Mouse (Mus musculus) liver, postnatal 0 days (tissue): ENCODE measurements around the gene Vps13c.

Source experiments
- CTCF ChIP-seq: sonication (generic); IDR thresholded peaks from 2 replicates; pipeline ENCODE4 v1.5.1; 2016; ENCODE audit warnings: antibody characterized with exemption, low read depth
- EP300 ChIP-seq: IDR thresholded peaks from 2 replicates; pipeline ENCODE4 v1.6.1; 2016; ENCODE audit warnings: antibody characterized with exemption, low read depth, mild to moderate bottlenecking

DNA sequence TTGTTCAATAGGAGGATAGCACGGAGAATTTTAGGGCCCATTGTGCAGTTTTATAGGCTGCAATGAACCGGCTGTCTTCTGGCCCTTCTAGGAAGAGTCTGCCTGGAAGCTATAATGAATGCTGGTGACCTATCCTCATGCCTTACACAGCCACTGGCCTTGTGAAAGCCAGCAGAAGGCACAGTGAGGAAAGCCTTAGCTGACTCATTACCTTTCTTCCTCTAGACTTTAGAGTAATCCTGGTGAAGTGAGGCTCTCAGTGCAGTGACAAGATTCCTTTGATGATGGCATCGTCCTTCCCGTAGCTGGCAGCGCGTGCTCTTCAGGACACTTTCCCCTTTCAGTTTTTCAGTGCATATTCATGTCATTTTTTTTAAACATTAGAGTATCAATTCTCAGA, 27.2 kb downstream of the Vps13c start:
- no peak for TF ChIP-seq EP300
- TF ChIP-seq CTCF, result no peak
